Mouse (Mus musculus): ENCODE measurements around the gene Rara. TPM values are rescaled to one million over a fixed set of nuclear protein-coding genes. Genes with fewer than 3 reads are reported as not detected.
"Not testable (repeated sequence)": the region's sequence is repeated elsewhere in the genome, so short reads cannot be mapped to it uniquely, and the experiment has no call there.

Rara gene
- polyA plus RNA-seq, 1 experiment, result 13.5 TPM

DNA sequence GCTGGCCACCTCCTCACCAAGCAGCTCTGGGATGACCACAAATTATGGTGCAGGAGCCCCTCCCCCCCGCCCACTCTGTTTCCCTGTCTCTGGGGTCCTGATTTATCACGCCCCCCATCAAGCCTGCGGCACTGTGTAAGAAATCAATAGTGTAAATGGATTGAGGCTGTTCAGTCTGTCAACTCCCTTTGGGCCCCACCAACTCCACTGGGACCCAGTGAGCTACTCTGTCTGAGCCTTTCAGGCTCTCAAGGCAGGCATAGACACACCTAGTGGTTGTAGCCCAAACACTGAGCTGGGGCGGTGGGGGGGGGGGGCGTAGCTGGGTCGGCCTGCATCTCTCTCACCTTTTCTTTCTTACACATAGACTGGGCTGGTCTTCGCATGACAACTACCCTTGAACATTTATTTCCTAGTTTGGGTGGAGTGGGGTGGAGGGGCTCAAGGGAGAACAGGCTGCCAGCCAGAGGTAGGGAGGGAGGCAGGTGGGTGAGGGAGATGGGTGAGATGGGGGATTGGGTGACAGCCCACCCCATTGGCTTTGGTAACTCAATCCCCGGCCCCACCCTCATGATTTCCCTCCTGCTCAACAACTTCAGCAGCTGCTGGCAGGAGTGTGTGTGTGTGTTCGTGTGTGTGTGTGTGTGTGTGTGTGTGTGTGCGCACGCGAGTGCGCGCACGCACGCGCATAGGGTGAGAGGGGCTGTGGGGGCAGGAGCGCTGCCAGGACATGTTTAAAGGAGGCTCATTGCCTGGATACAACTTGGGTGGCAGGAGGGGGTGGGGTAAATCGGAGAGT, 4.9 kb downstream of the Rara start:
- Histone ChIP-seq H3K4me3 (replicated peaks; ENCODE audit: insufficient read depth, low read depth, low read length) (no peak overlapping the region), H3K27me3 (ENCODE audit: control insufficient read depth, insufficient read depth, low read length) (no peaks in the 10 kb centered on the region), H3K27ac (ENCODE audit: insufficient read depth, low read length) (no peak overlapping the region), H3K4me1 (ENCODE audit: control insufficient read depth, insufficient read depth, low read length) (peaks cover 64% of the 10 kb centered on the region)
- 22% methylated on average over 19 of the region's 19 CpGs for WGBS
- DNase-seq, result peak in 1 of 2 experiments; percentile 21
- no peak for TF ChIP-seq POLR2A (IDR thresholded peaks at IDR 0.05; ENCODE audit: borderline replicate concordance, insufficient read depth, low read length)
- TF ChIP-seq CTCF (IDR thresholded peaks at IDR 0.05; ENCODE audit: borderline replicate concordance, insufficient read depth, low read depth, low read length), result no peak

DNA sequence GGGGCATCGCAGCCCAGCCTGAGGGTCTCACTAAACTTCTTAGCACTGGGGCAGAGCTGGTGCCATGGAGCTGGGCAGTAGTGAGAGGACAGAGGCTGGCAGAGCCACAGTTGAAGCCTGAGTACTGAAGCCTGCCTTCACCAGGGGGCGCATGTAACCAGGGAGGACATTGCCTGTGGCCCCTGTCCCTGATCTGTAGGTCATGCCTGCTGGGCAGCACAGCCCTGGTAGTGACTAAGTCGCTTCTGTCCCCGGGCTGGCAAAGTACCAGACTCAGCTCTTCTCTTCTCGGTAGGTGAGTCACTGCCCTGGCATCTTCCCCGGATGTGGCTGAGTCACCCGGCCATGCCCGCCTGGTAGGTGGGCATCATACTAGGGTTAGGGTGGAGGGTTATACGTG, 5.5 kb downstream of the Rara start:
- peak; percentile 91 to 96 for DNase-seq
- Histone ChIP-seq H3K4me3 (replicated peaks; ENCODE audit: insufficient read depth, low read depth, low read length) (no peak overlapping the region), H3K27ac (ENCODE audit: insufficient read depth, low read length) (peak overlapping the region; percentile 45; the same call in 1 of the 2 replicates), H3K27me3 (ENCODE audit: control insufficient read depth, insufficient read depth, low read length) (no peaks in the 10 kb centered on the region), H3K4me1 (ENCODE audit: control insufficient read depth, insufficient read depth, low read length) (peaks cover 64% of the 10 kb centered on the region)
- TF ChIP-seq POLR2A (IDR thresholded peaks at IDR 0.05; ENCODE audit: borderline replicate concordance, insufficient read depth, low read length) (no peak), CTCF (IDR thresholded peaks at IDR 0.05; ENCODE audit: borderline replicate concordance, insufficient read depth, low read depth, low read length) (peak; percentile 59; the same call in 1 of the 2 replicates)
- 1% methylated on average over 9 of the region's 9 CpGs for WGBS

DNA sequence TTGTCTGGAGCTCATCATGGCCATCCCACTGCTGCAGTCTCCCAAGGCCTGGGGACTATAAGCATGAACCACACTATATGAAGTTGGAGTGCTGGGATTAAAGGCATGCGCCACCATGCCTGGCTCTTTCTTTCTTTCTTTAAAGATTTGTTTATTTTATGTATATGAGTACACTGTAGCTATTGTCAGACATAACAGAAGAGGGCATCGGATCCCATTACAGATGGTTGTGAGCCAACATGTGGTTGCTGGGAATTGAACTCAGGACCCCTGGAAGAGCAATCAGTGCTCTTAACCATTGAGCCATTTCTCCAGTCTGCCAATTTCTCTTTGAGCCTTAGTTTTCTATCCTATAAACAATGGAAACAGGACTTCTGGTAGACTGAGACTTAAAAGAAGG, 6.2 kb downstream of the Rara start:
- Histone ChIP-seq H3K27ac (ENCODE audit: insufficient read depth, low read length) (0 out of 2 replicates have a peak overlapping the region, but pooled peaks have one; percentile 45), H3K4me1 (ENCODE audit: control insufficient read depth, insufficient read depth, low read length) (peaks cover 71% of the 10 kb centered on the region)
- 84% methylated on average over 2 of the region's 2 CpGs for WGBS
- DNase-seq; H3K27me3 ChIP-seq (ENCODE audit: control insufficient read depth, insufficient read depth, low read length); H3K4me3 ChIP-seq (replicated peaks; ENCODE audit: insufficient read depth, low read depth, low read length): not testable (repeated sequence)

DNA sequence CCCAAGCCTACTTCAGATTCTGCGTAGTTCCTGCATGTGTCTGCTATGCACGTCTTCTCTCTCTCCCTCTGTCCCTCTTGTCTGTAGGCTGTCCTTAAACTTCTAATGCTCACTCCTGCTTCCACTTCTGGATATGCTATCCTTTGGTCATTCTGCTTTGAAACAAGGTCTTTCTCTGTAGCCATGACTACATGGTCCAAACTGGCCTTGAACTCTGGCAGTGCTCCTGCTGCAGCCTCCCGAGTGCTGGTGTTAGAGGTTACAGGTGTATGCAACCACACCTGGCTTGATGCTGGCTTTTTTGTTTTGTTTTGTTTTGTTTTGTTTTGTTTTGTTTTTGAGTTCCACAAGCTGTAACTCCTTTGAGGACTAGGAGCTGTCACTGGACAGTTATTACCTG, 6.7 kb downstream of the Rara start:
- no peak for TF ChIP-seq POLR2A (IDR thresholded peaks at IDR 0.05; ENCODE audit: borderline replicate concordance, insufficient read depth, low read length)
- TF ChIP-seq CTCF (IDR thresholded peaks at IDR 0.05; ENCODE audit: borderline replicate concordance, insufficient read depth, low read depth, low read length), result no peak

DNA sequence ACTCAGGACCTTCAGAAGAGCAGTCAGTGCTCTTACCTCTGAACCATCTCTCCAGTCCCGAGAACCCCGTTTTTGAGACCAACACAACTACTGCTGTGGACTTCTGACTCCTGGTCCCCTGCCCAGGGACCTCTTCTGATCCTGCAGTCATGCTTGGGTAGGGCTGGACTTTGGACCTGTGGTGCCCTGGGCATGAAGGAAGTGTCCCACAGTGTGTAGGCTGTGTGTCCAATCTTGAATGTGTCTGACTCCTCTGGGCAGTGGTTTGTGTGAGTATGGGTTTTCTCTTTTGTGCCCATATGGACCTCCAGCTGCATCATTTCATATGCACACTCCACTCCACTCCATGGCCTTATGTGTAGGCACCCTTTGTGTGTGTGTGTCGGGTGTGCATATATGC, 7.5 kb downstream of the Rara start:
- no peak overlapping the region for H3K27ac ChIP-seq (ENCODE audit: insufficient read depth, low read length)
- no peaks in the 10 kb centered on the region for H3K27me3 ChIP-seq (ENCODE audit: control insufficient read depth, insufficient read depth, low read length)
- peak in 1 of 2 experiments; percentile 19 for DNase-seq
- no peak for TF ChIP-seq CTCF (IDR thresholded peaks at IDR 0.05; ENCODE audit: borderline replicate concordance, insufficient read depth, low read depth, low read length)
- WGBS, result 93% methylated on average over 3 of the region's 3 CpGs
- H3K4me1 ChIP-seq (ENCODE audit: control insufficient read depth, insufficient read depth, low read length), result peaks cover 74% of the 10 kb centered on the region
- no peak overlapping the region for H3K4me3 ChIP-seq (replicated peaks; ENCODE audit: insufficient read depth, low read depth, low read length)

More for the DNA sequence above, 6.7 kb downstream of the Rara start:
- no peaks in the 10 kb centered on the region for H3K27me3 ChIP-seq (ENCODE audit: control insufficient read depth, insufficient read depth, low read length)
- peaks cover 74% of the 10 kb centered on the region for H3K4me1 ChIP-seq (ENCODE audit: control insufficient read depth, insufficient read depth, low read length)
- no peak overlapping the region for H3K4me3 ChIP-seq (replicated peaks; ENCODE audit: insufficient read depth, low read depth, low read length)
- H3K27ac ChIP-seq (ENCODE audit: insufficient read depth, low read length), result no peak overlapping the region
- DNase-seq, result no peak
- WGBS, result 88% methylated on average over 3 of the region's 3 CpGs

DNA sequence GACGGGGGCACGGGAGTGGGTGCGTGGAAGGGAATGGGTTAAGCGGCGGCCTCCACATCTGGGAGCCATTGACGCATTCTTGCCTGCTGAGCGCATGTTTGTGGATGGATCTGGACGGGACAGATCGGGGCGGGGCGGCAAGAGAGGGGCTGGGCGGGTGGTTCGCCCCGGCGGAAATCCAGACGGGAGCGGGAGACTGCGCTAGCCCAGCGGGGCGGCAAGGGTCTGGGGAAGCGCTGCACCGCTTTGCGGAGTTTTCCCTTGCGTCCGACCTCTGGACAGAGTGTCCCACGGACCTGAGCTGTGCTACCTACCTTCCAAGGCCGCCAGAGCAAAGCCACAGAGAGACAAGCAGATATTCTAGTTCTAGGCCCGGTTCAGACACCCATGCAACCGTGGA, 8.6 kb downstream of the Rara start:
- TF ChIP-seq POLR2A (IDR thresholded peaks at IDR 0.05; ENCODE audit: borderline replicate concordance, insufficient read depth, low read length) (no peak), CTCF (IDR thresholded peaks at IDR 0.05; ENCODE audit: borderline replicate concordance, insufficient read depth, low read depth, low read length) (no peak)
- Histone ChIP-seq H3K4me1 (ENCODE audit: control insufficient read depth, insufficient read depth, low read length) (peaks cover 73% of the 10 kb centered on the region), H3K27me3 (ENCODE audit: control insufficient read depth, insufficient read depth, low read length) (no peaks in the 10 kb centered on the region), H3K4me3 (replicated peaks; ENCODE audit: insufficient read depth, low read depth, low read length) (no peak overlapping the region), H3K27ac (ENCODE audit: insufficient read depth, low read length) (no peak overlapping the region)
- 52% methylated on average over 29 of the region's 29 CpGs for WGBS
- DNase-seq, result peak in 1 of 2 experiments; percentile 31

DNA sequence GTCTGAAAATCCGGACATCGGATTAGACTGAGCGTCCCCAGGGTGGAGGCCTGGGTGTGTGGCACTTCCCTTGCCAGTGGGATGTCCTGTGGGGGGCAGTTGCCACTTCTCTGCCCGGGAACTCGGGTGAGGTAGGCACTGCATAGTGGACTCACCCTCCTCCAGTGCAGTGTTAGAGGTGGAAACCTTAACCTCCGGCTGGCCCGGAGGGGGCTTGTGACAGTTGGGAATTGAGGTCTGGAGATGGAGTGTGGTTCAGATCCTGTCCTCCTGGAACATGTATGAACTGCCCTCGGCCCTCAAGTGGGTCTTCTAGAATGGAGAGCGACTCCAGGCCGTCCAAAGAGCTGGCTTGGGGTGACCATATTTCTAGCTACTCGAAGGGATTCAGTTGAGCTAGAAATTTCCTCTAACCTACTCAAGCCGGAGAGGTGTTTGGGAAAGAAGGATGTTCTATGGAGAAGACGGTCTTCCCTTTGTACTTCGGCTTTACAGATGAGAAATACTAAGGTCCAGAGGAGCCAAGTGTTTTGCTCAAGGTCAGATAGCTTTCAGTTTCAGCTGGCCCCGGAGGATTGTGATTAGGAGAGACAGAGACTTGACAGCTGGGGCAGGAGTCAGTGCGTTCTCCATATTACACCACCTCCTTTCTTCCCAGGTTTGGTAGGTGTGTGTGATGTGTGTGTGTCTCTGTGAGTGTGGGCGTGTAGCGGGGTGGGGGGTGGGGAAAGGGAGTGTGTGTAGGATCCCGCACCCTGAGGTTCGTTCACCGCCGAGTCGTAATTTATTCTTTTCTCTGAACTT, 9.2 kb downstream of the Rara start:
- H3K4me3 ChIP-seq (replicated peaks; ENCODE audit: insufficient read depth, low read depth, low read length), result peak overlapping the region; percentile 65
- 26% methylated on average over 23 of the region's 23 CpGs for WGBS
- H3K4me1 ChIP-seq (ENCODE audit: control insufficient read depth, insufficient read depth, low read length), result peaks cover 72% of the 10 kb centered on the region
- H3K27me3 ChIP-seq (ENCODE audit: control insufficient read depth, insufficient read depth, low read length), result no peaks in the 10 kb centered on the region
- TF ChIP-seq CTCF (IDR thresholded peaks at IDR 0.05; ENCODE audit: borderline replicate concordance, insufficient read depth, low read depth, low read length) (no peak), POLR2A (IDR thresholded peaks at IDR 0.05; ENCODE audit: borderline replicate concordance, insufficient read depth, low read length) (no peak)
- peak overlapping the region; percentile 12 for H3K27ac ChIP-seq (ENCODE audit: insufficient read depth, low read length)
- peak in 1 of 2 experiments; percentile 35 for DNase-seq

Data from cerebellum, adult 2 months (tissue).